Mouse (Mus musculus) brain, adult 2 months (tissue): ENCODE measurements at regions not wholly inside any gene's neighbourhood (a gene's known extent, or its start where the extent isn't known, plus 50 kb on each side); places are given as distances from the start of the nearest gene placed in this dataset.

Experiments
- DNase-seq: peaks from one replicate; pipeline ENCODE4 v3.0.0; 2011; ENCODE audit warnings: low read depth, low spot score

DNA sequence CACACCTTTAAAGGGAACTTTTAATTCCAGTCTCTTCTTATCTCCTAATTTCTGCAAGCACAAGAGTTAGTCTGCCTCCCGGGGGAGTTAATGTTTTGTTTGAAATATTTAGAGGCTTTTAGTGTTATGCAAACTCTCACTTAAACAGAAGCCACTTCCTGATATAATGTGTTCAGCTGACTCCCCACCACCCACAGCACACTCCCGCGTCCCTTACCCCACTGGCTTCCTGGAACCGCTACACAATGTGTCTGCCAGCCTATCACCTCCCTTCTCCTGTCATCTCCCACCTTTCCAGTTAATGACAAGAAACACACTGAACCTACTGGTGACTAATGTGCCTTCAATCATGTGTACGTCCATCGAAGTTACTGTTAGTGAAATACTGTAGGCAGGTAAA is 276.5 kb downstream of the Rps29 start:
- DNase-seq: peak; percentile 28

DNA sequence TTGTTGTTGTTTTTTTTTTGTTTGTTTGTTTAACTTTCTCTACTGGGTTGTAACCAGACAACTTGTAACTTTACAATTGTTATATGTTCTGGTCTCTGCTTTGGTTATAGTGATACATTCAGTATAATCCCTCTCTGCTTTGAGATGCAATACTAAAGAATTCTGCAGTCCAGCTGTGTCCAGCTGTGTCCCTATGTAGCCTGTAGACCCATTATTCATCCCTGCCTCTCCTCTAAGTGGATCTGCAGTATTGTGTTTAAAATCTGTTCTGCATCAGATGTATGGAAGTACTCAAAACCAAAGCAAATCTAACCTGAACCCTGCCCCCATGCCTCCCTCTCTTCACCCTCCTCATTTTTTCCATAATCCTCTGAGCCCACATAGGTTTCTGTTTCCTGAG is 279.6 kb downstream of the Rps29 start:
- DNase-seq: no peak

DNA sequence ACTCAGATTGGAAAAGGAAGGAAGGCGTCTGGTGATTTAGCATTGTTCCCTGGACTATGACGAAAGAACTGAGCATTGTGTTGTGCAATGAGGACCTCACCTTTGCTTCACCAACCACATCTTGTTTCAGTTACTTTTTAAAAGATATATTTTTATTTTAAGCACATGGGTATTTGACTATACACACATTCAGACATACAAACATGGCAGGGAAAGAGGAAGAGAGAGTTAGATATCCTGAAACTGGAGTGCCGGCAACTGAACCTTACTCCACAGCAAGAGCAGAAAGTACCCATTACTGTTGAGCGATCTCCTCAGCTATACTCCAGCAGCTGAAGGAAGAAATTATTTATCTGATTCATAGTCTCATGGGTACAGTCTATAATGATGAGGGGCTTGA is 287.7 kb downstream of the Rps29 start:
- DNase-seq: no peak

DNA sequence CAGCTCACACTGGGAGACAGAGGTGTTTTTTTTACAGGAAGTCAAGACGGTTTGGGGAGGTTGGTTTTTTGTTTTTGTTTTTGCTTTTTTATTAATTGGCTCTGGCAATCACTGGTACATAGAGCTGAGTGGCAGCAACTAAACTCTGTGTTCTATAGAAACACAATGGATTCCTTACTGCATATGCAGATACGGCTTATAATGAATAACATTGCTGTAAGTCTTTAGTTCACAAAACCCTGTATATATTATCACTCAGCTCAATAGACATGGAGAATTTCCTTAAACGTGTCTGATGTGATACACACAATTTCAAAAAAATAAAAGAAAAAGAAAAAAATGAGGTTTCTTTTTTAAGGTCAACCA is 296.0 kb downstream of the Rps29 start:
- DNase-seq: no peak

DNA sequence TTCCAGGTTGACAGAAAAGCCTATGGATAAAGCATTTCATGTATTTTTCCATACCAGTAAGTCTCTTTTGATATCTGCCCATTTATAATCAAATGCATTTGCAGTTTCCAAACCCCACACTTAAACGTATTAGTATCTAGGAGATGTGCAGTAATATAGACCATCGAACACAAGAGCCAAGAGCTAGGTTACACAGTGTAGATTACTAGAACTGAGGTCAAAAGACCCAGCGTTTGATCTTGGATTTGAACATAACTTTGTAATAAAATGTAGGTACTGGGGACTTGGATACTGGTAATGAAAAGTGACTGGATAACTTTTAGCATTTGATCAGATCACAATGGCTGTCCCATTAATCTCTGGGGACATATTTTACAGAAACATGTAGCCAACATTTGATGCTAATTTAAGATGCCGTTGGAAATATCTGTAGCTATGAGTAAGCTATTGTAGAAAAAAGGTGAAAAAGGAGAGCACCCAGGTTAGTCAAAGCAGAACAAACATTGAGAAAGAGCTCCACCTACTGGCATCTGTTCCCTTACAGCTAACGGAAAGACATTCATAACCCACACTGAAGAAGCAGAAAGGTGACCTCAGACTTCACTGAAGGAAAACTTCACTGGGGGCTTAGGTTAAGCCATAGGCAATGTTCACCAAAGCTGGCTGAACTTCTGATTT is 296.5 kb downstream of the Rps29 start:
- peak; percentile 76 for DNase-seq

DNA sequence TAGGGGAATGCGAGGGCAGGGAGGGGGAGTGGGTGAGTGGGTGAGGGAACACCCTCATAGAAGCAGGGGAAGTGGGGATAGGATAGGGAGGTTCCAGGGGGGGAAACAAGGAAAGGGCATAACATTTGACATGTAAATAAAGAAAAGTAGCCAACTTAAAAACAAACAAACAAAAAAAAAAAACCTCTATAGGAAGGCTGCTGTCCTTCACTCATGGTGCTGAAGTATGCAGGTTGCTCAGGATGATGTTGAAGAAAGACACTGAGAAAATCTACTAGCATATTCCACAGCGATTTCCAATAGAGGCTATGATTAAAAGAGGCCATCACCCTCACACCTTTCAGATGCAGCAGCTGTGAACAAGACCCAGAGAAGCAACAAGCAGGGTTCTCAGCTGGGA is 298.7 kb downstream of the Rps29 start:
- DNase-seq: no peak

DNA sequence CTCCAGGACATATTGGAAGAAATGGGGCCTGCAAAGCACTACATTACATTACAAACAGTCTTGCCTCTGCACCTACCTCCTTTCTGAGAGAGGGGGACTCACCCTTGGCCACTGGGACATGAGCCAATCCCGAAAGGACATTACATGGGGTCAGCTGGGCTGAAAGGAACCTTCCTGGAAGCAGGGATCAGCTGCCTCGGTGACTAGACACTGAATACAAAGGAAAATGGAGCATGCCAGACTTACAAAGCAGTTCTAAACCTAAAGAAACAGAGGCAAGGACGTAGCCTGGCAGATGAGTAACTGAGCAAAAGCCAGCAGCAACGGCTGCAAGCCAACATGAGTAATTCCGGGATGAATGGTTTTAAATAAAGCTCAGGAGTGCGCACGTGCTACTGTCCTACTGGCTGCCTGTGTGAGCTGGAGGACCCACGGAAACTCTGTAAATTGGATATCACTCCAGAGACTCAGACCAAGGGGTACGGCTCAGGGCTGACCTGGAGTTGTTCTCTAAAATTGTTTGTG is 309.3 kb downstream of the Rps29 start:
- DNase-seq: peak; percentile 50

DNA sequence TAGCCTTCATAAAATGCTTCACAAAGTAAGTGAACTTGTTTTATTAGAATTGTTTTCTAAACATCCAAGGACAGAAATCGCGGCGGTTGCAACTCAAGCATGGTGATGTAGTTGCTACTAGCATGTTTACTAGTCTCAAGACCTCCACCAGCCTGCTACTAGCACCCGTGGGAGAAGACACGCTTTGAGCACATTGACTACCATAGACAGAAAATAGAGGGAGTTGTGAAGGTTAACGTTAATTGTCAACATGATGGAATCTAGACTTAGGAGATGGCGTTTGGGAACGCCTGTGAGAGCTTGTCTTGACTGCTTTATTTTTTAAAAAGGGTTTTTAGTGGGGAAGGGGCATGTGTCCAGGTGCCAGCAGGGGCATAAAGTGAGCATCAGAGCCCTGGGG is 318.2 kb downstream of the Rps29 start:
- no peak for DNase-seq

DNA sequence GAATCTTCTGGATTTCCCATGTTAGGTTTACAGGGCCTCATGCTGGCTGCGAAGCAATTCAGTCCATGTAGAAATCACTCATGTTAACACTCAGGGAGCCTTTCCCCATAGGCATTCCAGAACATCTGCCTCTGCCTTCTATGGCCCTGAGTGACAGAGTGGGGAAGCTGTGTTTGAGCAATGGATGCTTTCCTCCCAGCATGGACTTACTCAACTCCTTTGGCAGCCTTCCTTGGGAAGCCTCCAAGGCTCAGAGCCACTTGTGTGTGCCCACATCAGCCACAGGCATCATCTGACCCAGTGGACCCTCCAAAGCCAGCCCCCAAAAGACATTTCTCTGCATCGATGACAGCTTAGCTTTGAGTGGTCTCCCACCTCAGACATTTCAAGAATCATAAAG is 318.8 kb downstream of the Rps29 start:
- no peak for DNase-seq

DNA sequence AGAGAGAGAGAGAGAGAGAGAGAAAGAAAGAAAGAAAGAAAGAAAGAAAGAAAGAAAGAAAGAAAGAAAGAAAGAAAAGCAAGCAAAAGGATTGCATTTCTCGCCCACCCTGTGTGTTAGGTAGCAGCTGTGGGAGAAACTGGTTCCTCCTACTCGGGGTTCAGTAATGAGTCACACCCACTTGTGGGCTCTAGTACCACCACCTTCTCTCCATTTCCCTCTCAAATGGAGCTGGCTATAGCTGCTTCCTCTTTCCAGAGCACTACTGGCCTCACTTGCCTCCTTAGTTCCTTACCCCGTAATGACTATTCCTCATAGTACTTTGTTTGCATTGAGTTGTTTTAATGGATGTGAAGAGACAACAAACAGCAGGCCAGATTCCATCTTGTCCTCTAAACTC is 323.0 kb downstream of the Rps29 start:
- no peak for DNase-seq

DNA sequence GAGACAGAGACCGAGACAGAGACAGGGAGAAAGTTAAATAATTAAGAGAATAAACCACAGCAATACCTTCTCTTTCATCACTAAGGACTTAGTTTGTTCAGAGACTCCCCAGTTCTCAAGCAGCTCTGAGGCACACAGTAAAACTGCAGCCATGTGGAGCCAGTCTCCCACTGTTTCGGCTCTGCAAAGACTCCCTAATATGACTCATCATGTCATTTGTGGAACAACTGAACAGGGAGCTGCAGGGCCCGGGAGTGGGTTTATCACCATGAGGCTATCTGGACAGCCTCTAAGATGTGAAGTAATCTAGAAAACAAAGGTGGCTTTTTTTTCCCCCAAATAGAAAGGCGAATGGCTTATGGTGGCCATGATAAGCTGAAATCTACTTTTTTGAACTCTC is 325.1 kb downstream of the Rps29 start:
- DNase-seq: peak; percentile 65

DNA sequence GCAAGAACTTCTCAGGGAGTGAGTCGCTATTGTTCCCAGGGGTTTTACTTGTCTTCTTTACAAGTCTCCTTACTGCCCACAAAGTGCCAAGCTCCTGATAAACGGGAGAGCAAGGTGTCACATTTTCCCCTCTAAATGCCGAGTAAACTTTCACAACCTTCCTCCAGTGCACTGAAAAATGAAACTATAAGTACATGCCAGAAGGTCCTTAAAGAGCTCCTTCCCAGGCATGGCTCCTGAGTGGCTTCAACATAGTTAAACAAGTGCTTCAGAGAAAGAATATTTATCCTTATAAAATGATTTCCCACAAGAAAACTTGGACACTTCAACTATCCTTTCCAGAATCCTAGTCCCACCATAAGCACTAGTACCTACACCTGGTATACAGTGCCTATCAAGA is 329.6 kb downstream of the Rps29 start:
- no peak for DNase-seq

DNA sequence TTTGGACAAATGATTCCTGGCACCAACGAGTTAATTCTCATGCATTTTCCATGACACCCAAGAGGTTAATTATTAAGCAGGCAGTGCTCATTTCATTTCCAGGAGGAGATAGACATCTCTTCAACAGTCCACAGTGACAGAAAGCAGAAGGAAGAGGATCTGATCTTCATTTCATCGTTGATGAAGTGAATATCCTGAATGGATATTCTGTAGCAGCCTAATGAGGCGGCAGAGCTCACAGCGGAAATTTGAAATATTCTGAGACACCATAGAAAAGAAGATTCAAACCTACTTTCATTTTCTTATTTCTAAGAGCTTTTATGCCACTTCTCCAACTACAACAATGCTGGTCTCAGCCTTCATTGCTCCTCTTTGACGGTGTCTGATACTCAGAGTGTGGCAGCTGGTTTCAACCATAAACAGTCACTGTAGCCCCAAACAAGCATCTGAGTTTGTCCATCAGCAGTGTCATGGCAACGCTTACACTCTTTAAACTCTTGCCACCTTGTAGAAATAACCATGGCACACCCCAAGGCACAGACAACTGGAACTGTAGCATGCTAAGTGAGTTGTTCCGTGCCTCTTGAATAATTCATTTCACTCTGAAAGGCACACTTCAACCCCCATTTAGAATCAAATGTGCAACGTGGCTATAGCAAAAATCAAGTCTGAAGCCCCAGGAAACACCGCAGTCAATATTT is 331.3 kb downstream of the Rps29 start:
- DNase-seq: no peak

DNA sequence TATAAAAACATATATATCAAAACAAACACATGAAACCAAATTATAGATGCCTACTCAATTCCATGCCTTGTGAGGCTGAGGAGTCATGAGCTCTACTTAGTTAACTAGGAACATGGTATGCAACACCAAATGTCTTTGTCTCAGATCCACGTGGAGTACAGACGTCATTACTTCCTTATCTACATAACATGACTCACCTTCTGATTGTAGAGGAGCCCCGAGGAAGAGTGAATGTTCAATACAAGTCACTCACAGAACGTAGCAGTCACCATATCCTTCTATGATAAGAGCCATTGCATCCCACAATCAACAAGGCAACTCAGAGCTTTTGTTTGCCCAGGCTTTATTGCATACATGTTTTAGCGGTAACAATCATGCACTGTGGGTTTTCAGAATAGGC is 364.6 kb downstream of the Rps29 start:
- DNase-seq: no peak

DNA sequence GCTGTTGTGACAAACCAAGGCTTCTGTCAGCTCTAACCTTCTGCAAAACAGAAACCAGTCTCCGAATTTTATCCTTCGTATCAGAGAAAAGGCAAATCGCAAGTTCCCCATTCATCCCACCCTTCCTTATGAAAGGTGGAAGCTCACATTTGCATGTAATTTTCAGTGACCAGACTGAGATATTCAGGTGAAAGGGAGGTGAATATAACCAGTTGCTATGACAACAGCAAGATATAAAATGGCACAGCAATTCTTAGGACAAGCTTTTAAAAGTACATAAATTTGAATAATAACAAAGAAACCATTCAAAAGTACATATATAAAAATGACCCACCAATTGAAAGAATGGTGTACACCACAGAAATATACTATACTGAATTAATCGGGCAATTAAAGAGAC is 375.4 kb downstream of the Rps29 start:
- peak; percentile 10 for DNase-seq

DNA sequence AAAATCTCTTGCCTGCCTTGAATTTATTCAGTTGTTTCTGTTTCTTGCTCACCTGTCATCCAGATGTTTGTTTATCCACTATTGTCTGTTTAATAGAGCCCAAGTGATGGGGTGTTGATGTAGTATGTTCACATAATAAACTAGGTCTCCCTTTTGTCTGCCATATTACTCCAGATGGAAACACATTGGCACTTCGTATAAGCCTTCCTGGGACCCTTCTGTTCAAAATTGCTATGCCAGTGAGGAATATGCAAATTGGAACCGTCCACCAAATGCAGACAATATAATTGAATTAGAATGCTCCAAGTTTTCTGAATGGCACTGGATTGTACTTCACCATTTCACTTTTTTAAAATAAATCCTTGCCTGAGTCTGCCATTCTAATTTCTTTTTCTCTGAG is 383.5 kb downstream of the Rps29 start:
- no peak for DNase-seq

DNA sequence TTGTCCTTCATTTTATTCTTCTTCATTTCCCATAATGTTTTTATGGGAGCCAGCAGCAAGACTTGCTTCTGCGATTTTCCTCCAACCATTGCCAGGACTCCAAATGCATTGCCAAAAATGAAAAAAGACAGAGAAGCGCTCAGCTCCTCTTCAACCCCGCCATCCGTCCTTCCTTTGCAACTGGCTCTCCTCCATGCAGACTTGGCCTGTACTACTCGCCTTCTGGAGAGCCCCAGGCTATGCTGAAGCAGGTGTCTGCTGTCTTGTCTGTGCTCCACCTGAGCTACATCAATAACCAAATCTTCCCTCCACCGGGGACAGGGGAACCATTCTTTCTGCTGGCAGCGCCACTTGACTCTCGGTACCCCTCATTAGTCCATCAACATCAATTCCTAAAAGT is 384.2 kb downstream of the Rps29 start:
- DNase-seq: peak; percentile 63

DNA sequence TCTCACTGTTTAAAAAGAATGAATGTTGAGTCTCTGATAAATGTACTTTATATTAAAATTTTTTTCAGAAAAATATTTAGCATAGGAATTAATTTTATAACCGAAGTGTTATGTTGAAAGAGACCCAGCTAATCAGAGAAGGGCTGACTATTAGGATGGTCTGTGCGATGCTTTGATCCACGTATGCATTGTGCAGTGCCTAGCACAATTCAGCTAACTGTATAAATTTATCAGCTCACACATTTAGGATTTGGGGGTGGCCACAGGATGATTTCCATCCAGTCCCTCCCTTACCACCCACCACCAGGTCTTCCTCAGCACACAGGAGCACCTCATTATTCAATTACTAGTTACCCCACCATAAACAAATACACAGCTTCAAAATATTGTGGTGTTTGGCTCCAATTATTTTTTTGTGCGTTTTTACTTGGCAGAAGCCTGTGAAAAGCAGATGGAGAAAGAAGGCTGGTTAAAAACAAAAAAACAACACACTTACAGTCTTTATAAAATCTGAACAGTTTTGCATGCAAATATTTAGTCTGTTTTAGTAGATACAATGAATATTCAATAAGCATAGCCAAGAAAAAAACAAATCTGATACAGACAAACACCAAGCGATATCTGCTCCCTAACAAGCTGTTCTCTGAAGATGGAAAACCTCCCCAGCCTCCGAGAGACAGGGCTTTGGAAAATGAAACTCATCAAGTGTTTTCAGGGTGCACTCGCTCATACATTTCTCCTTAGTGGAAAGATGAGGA is 400.5 kb downstream of the Rps29 start:
- DNase-seq: peak; percentile 14

DNA sequence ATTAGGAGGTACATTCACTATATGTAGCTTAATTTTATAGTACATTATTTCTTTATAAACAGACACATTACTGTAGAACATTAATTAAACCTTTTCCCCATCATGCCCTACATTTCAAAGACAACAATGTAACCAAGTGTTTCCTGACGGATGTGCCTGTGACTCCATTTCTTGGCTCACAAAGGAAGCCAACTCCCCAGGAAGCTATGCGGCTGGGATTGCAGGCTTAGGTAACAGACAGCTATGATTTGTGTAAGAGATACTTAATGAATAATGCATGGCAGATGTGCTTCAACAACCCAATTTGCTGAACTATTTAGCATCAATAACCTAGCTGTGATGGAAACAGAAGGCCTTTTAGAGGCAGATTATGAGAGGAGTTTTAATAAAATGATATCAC is 430.1 kb downstream of the Rps29 start:
- peak; percentile 12 for DNase-seq

DNA sequence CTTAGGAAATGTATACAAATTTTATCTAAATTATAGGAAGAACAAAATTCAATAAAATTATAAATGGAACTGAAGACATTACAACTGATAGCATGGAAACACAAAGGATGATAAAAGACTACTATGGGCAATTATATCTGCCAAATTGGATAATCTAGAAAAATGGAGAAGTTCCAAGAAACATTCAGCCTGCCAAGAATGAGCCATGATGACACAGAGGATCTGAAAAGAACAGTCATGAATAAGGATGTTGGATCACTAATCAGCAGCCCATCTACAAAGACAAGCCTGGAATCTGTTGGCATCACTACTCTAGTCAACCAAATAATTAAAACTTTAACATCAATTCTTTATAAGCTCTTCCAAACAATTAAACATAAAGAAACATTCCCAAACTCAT is 440.0 kb downstream of the Rps29 start:
- DNase-seq: peak; percentile 14

DNA sequence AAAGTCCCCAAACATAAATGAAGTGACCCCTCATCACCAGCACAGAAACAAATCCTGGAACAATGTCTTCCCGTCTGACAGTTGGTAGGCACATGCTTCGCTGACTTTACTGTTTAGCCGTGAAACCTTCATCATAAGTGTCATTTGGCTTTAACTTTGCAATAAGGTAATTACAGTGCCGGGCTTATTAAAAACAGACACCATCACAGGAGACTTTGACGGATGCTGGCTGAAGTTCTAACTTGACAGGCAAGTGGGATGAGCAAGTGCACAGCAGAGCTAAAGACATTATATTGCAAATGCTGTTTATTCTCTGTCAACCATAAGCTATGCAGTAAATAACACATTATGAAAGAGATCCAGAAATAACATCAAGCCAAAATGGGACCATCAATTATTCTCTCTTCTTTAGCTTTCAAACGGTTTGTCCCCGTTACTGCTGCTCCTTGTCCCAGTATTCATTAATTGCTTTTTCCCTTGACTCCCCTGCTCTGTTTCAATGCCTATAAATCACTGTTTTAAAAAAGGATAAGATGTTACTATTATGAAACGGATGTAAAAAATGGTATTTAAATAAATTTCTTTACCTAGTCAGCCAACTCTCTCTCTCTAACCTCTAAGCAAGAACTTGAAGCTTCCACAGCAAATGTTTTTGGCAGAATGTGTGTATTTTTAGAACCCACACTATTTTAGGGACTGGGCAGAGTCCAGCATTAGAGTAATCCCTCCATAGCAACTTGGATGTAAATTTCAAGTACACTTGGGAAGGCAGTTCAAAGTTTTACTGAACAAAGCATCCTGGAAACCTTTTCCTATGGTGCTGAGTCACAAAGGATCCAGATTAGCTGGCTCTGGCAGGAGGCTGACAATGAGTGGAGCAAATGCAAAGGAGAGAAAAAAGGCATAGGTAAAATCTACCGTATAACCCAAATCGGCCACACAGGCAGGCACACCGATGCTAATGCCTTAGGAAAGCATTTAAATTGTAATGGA is 464.4 kb downstream of the Rps29 start:
- DNase-seq: peak; percentile 59
